Mouse (Mus musculus) embryonic facial prominence, embryonic 11.5 days (tissue): ENCODE results near the gene Gch1. TPM values are rescaled to one million over a fixed set of nuclear protein-coding genes. Genes with fewer than 3 reads are reported as not detected.
"Not testable (repeated sequence)": the region's sequence is repeated elsewhere in the genome, so short reads cannot be mapped to it uniquely, and the experiment has no call there.

ENCODE experiments used
- ATAC-seq: fragments of 200-750 bp; cut with Nextera tagmentation; replicated peaks from 2 replicates; pipeline ENCODE4 v1.8.0; 2017; ENCODE audit warnings: low read depth; ENCODE audit not compliant: insufficient number of reproducible peaks, low FRiP score, low TSS enrichment
- DNase-seq: peaks from one replicate; pipeline ENCODE4 v3.0.0-alpha.2; 2015; ENCODE audit warnings: low spot score
- H3K27ac ChIP-seq: fragments of 300-500 bp; sonication (generic); replicated peaks from 2 replicates; pipeline ENCODE4 v1.5.1; 2014; ENCODE audit warnings: mild to moderate bottlenecking, low read depth, low read length, control low read depth
- H3K27me3 ChIP-seq: fragments of 300-500 bp; sonication (generic); 2 replicates; pipeline ENCODE4 v1.6.1; 2014; ENCODE audit warnings: mild to moderate bottlenecking, low read length, moderate library complexity, mixed read lengths; ENCODE audit not compliant: control insufficient read depth, insufficient read depth
- H3K36me3 ChIP-seq: fragments of 300-500 bp; sonication (generic); replicated peaks from 2 replicates; pipeline ENCODE4 v1.6.1; 2014; ENCODE audit warnings: low read depth, mild to moderate bottlenecking, low read length, moderate library complexity, mixed read lengths; ENCODE audit not compliant: control insufficient read depth, insufficient read depth
- H3K4me1 ChIP-seq: fragments of 300-500 bp; sonication (generic); 2 replicates; pipeline ENCODE4 v1.6.1; 2014; ENCODE audit warnings: low read length, mixed read lengths; ENCODE audit not compliant: control insufficient read depth, insufficient read depth
- H3K4me2 ChIP-seq: fragments of 300-500 bp; sonication (generic); 2 replicates; pipeline ENCODE4 v1.6.1; 2014; ENCODE audit warnings: low read depth, mild to moderate bottlenecking, control low read depth, low read length, moderate library complexity
- H3K4me3 ChIP-seq: fragments of 300-500 bp; sonication (generic); 2 replicates; pipeline ENCODE4 v1.5.1; 2014; ENCODE audit warnings: low read depth, low read length, control low read depth
- H3K9ac ChIP-seq: fragments of 300-500 bp; sonication (generic); replicated peaks from 2 replicates; pipeline ENCODE4 v1.6.1; 2014; ENCODE audit warnings: mild to moderate bottlenecking, control low read depth, low read length
- H3K9me3 ChIP-seq: fragments of 300-500 bp; sonication (generic); replicated peaks from 2 replicates; pipeline ENCODE4 v1.6.1; 2016; ENCODE audit warnings: mild to moderate bottlenecking, low read length, inconsistent platforms, mixed read lengths; ENCODE audit not compliant: control insufficient read depth
- WGBS: fragments of 180-500 bp; shearing (Covaris S2); extraction: QIAGEN DNeasy Blood & Tissue Kit; methylation state at CpG from one replicate; pipeline ENCODE4 v1.1.7; 2014; 5-methylcytosine and 5-hydroxymethylcytosine counted together
- polyA plus RNA-seq: library from polyadenylated mRNA; unstranded; fragments of >200 nt; fragmentation: Nextera tagmentation; extraction: Ambion mirVana; gene quantifications from 2 replicates; pipeline ENCODE4 v1.2.1, GENCODE M21; 2014

The Gch1 gene
- polyA plus RNA-seq, 1 experiment from 2014 or later, result 1.7 TPM

DNA sequence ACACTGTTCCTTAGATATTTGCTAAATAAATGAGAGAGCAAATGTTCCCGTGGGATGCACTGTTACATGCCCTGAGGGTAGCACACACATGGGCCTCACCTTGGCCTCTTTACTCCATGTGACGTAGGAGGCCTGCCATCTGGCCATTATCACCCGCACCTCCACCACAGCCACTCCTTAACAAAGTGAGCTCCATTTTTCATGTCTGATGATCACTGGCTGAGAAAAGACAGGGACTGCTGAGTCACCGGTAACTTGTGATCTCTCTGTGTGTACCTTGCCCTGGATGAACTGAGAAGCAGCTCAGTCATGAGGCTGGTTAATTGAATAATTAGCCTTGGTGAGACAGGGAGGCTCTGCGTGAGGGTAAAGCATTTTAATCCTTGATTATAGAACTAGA, 52.6 kb downstream of the Gch1 start:
- no peaks in the 10 kb centered on the region for H3K36me3 ChIP-seq
- no peak for ATAC-seq

GRCm38 (mm10) chr14:47133948-47134347, 55.3 kb downstream of the Gch1 start:
- no peak for DNase-seq
- no peaks in the 10 kb centered on the region for H3K27me3 ChIP-seq
- no peak for ATAC-seq
- no peaks in the 10 kb centered on the region for H3K4me1 ChIP-seq
- H3K9ac ChIP-seq, result no peak overlapping the region
- no peaks in the 10 kb centered on the region for H3K36me3 ChIP-seq
- no peak overlapping the region for H3K4me3 ChIP-seq
- H3K27ac ChIP-seq, result no peak overlapping the region
- WGBS, result 78% methylated on average over 10 of the region's 10 CpGs
- no peak overlapping the region for H3K4me2 ChIP-seq
- H3K9me3 ChIP-seq, result no peaks in the 10 kb centered on the region

More for the DNA sequence above, 52.6 kb downstream of the Gch1 start:
- H3K4me3 ChIP-seq, result no peak overlapping the region
- no peak overlapping the region for H3K27ac ChIP-seq
- no peak overlapping the region for H3K4me2 ChIP-seq
- no peaks in the 10 kb centered on the region for H3K9me3 ChIP-seq
- H3K9ac ChIP-seq, result no peak overlapping the region
- no peak for DNase-seq
- H3K4me1 ChIP-seq, result no peaks in the 10 kb centered on the region
- 76% methylated on average over 5 of the region's 5 CpGs for WGBS
- H3K27me3 ChIP-seq, result no peaks in the 10 kb centered on the region

- Histone ChIP-seq H3K4me1 (no peaks in the 10 kb centered on the region), H3K27me3 (no peaks in the 10 kb centered on the region), H3K9ac (no peak overlapping the region), H3K9me3 (no peaks in the 10 kb centered on the region), H3K4me2 (no peak overlapping the region), H3K4me3 (no peak overlapping the region), H3K36me3 (no peaks in the 10 kb centered on the region), H3K27ac (no peak overlapping the region)
- ATAC-seq (no peak), DNase-seq (no peak)
- 89% methylated on average over 5 of the region's 5 CpGs for WGBS
These were observed 61.2 kb downstream of the Gch1 start for GRCm38 (mm10) chr14:47127987-47128386.

DNA sequence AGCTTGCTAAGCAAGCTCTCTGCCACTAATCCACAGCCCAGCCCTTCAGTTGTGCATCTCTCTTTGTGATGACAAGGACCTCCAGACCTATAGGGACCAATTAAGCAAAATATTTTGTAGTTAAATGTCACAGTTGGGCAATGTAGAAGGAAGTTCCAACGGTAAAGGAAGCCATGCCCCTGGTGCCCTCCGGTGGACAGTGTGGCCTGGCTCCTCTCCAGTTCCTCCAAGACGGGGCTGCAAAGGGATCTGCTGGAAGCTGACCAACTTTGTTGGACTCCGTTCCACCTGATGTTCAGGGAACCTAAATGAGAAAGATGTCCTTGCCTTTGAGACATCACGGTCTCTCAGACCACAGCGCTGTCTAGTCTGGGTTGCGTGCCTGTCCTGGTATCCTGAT, 71.7 kb downstream of the Gch1 start:
- DNase-seq, result no peak
- Histone ChIP-seq H3K36me3 (no peaks in the 10 kb centered on the region), H3K9ac (no peak overlapping the region), H3K27me3 (no peaks in the 10 kb centered on the region), H3K4me3 (no peak overlapping the region), H3K9me3 (no peaks in the 10 kb centered on the region), H3K27ac (no peak overlapping the region), H3K4me1 (no peaks in the 10 kb centered on the region), H3K4me2 (no peak overlapping the region)
- ATAC-seq, result no peak
- WGBS, result 82% methylated on average over 7 of the region's 7 CpGs

DNA sequence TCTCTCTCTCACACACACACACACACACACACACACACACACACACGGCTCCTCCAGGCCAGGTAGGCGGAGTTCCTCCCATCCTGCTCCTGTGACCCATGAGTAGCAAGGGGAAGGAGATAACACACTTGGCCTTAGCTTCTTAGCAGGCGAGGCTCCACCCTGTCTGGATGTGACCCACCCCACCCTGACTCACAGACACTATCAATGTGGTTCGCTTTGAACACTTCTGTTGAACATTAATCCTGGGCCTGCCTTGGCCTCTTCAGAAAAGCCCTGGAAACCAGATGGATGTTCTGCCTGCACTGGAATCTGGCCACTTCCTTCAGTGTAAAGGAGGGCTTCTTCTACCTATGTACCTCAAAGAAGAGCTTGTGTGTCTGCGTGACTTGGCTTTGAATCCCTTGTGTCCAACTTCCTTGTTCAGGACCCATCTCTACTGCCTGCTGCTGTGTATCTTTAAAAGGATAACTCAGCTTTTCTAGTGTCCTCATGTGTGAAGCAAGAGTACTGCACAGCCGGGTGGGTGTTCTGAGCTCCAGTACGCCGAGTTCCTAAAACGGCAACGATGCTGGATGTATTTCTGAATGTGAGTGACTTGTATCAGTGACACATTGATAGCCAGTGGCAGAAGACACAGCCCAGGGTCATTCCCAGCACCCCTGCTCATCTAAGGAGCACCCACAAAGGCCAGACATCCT, 73.0 kb downstream of the Gch1 start:
- Histone ChIP-seq H3K27ac (no peak overlapping the region), H3K4me3 (no peak overlapping the region), H3K36me3 (no peaks in the 10 kb centered on the region), H3K4me2 (no peak overlapping the region), H3K9ac (no peak overlapping the region), H3K9me3 (no peaks in the 10 kb centered on the region), H3K27me3 (no peaks in the 10 kb centered on the region), H3K4me1 (no peaks in the 10 kb centered on the region)
- DNase-seq (no peak), ATAC-seq (no peak)
- WGBS, result 87% methylated on average over 9 of the region's 10 CpGs

- Histone ChIP-seq H3K9ac (no peak overlapping the region), H3K4me3 (no peak overlapping the region), H3K36me3 (no peaks in the 10 kb centered on the region), H3K4me1 (no peaks in the 10 kb centered on the region), H3K27me3 (no peaks in the 10 kb centered on the region), H3K27ac (no peak overlapping the region), H3K4me2 (no peak overlapping the region), H3K9me3 (no peaks in the 10 kb centered on the region)
- ATAC-seq (no peak), DNase-seq (no peak)
- 64% methylated on average over 9 of the region's 9 CpGs for WGBS
These were observed 74.1 kb downstream of the Gch1 start for GRCm38 (mm10) chr14:47115154-47115553.

DNA sequence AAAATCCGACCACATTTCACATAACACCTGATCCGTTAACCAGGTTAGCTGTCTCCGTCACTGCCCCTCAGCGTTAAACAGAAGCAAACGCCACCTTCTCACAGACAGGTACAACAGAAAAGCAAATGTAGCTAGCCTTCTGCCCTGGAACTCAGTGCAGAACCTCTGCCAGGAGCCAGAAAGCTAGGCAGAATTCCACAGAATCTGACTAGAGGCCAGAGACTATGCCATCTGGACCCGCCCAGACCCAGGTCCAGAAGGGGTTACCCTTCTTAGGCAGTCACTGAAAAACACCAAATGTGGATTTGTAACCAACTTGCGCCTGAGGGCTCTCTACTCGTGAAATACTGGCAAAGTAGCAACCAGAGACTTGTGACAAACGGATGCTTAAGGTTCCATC, 77.9 kb downstream of the Gch1 start:
- no peak for ATAC-seq
- Histone ChIP-seq H3K27me3 (no peaks in the 10 kb centered on the region), H3K36me3 (no peaks in the 10 kb centered on the region), H3K9ac (no peak overlapping the region), H3K27ac (no peak overlapping the region), H3K4me2 (no peak overlapping the region), H3K4me3 (no peak overlapping the region), H3K4me1 (no peaks in the 10 kb centered on the region), H3K9me3 (no peaks in the 10 kb centered on the region)
- WGBS, result 44% methylated on average over 9 of the region's 9 CpGs
- DNase-seq, result no peak

GRCm38 (mm10) chr14:47110391-47110790, 78.8 kb downstream of the Gch1 start:
- not testable (repeated sequence) for H3K27ac ChIP-seq, H3K4me2 ChIP-seq

More at GRCm38 (mm10) chr14:47110391-47110790, 78.8 kb downstream of the Gch1 start:
- not testable (repeated sequence) for H3K4me3 ChIP-seq, ATAC-seq, H3K27me3 ChIP-seq, H3K9me3 ChIP-seq, DNase-seq, H3K4me1 ChIP-seq, H3K9ac ChIP-seq, H3K36me3 ChIP-seq
- 88% methylated on average over 4 of the region's 7 CpGs for WGBS
